Mouse (Mus musculus) neural tube, embryonic 14.5 days (tissue): ENCODE results near the gene Lyrm1. TPM values are rescaled to one million over a fixed set of nuclear protein-coding genes. Genes with fewer than 3 reads are reported as not detected.

ENCODE experiments used
- ATAC-seq: fragments of 200-750 bp; cut with Nextera tagmentation; 2 replicates; pipeline ENCODE4 v1.8.0; 2017; ENCODE audit warnings: low read depth, mild to moderate bottlenecking, moderate TSS enrichment, moderate library complexity
- H3K27ac ChIP-seq: fragments of 300-500 bp; sonication (generic); 2 replicates; pipeline ENCODE4 v1.5.1; 2014; ENCODE audit warnings: low read depth, mild to moderate bottlenecking, control low read depth, low read length, moderate library complexity, mixed read lengths
- H3K27me3 ChIP-seq: fragments of 300-500 bp; sonication (generic); 2 replicates; pipeline ENCODE4 v1.6.1; 2014; ENCODE audit warnings: low read length; ENCODE audit not compliant: control insufficient read depth, insufficient read depth
- H3K36me3 ChIP-seq: fragments of 300-500 bp; sonication (generic); 2 replicates; pipeline ENCODE4 v1.6.1; 2014; ENCODE audit warnings: low read length, mixed read lengths; ENCODE audit not compliant: control insufficient read depth, insufficient read depth
- H3K4me1 ChIP-seq: fragments of 300-500 bp; sonication (generic); 2 replicates; pipeline ENCODE4 v1.6.1; 2014; ENCODE audit warnings: low read length; ENCODE audit not compliant: control insufficient read depth, insufficient read depth
- H3K4me2 ChIP-seq: fragments of 300-500 bp; sonication (generic); 2 replicates; pipeline ENCODE4 v1.6.1; 2014; ENCODE audit warnings: mild to moderate bottlenecking, low read depth, low read length, control low read depth
- H3K4me3 ChIP-seq: fragments of 300-500 bp; sonication (generic); 2 replicates; pipeline ENCODE4 v1.5.1; 2014; ENCODE audit warnings: low read depth, low read length, control low read depth, mixed read lengths
- H3K9ac ChIP-seq: fragments of 300-500 bp; sonication (generic); replicated peaks from 2 replicates; pipeline ENCODE4 v1.6.1; 2014; ENCODE audit warnings: low read depth, mild to moderate bottlenecking, control low read depth, low read length, mixed read lengths
- H3K9me3 ChIP-seq: fragments of 300-500 bp; sonication (generic); 2 replicates; pipeline ENCODE4 v1.6.1; 2016; ENCODE audit warnings: low read length; ENCODE audit not compliant: control insufficient read depth
- WGBS: fragments of 180-500 bp; shearing (Covaris S2); extraction: QIAGEN DNeasy Blood & Tissue Kit; methylation state at CpG from one replicate; pipeline ENCODE4 v1.1.7; 2014; 5-methylcytosine and 5-hydroxymethylcytosine counted together
- polyA plus RNA-seq: library from polyadenylated mRNA; unstranded; fragments of >200 nt; fragmentation: Nextera tagmentation; extraction: Ambion mirVana; gene quantifications from 2 replicates; pipeline ENCODE4 v1.2.1, GENCODE M21; 2014

The Lyrm1 gene
- polyA plus RNA-seq, 1 experiment from 2014 or later: 20.2 TPM

GRCm38 (mm10) chr7:119860116-119860515 is 35.5 kb upstream of the Lyrm1 start:
- Histone ChIP-seq H3K4me2 (no peak overlapping the region), H3K4me3 (no peak overlapping the region), H3K36me3 (no peaks in the 10 kb centered on the region; the same call in 1 of the 2 replicates), H3K27me3 (no peaks in the 10 kb centered on the region), H3K27ac (no peak overlapping the region), H3K9me3 (no peaks in the 10 kb centered on the region), H3K9ac (no peak overlapping the region), H3K4me1 (peaks cover 9% of the 10 kb centered on the region)
- ATAC-seq: no peak
- WGBS: 92% methylated on average over 3 of the region's 3 CpGs

GRCm38 (mm10) chr7:119860554-119860953 is 35.1 kb upstream of the Lyrm1 start:
- Histone ChIP-seq H3K9ac (no peak overlapping the region), H3K9me3 (no peaks in the 10 kb centered on the region), H3K4me2 (no peak overlapping the region), H3K27ac (no peak overlapping the region), H3K27me3 (no peaks in the 10 kb centered on the region), H3K36me3 (no peaks in the 10 kb centered on the region), H3K4me1 (peaks cover 9% of the 10 kb centered on the region), H3K4me3 (no peak overlapping the region)
- ATAC-seq: no peak
- WGBS: 98% methylated on average over 2 of the region's 2 CpGs

- no peak overlapping the region for H3K4me2 ChIP-seq
- H3K9ac ChIP-seq: no peak overlapping the region
- H3K4me3 ChIP-seq: no peak overlapping the region
- no peaks in the 10 kb centered on the region for H3K27me3 ChIP-seq
- no peak overlapping the region for H3K27ac ChIP-seq
- peaks cover 9% of the 10 kb centered on the region for H3K4me1 ChIP-seq
- ATAC-seq: no peak
- H3K9me3 ChIP-seq: no peaks in the 10 kb centered on the region
- no peaks in the 10 kb centered on the region for H3K36me3 ChIP-seq
Observed at GRCm38 (mm10) chr7:119860971-119861334, 34.7 kb upstream of the Lyrm1 start.

- ATAC-seq: peak; percentile 55
- Histone ChIP-seq H3K27ac (peak overlapping the region; percentile 52; the same call in 1 of the 2 replicates), H3K4me1 (peaks cover 9% of the 10 kb centered on the region), H3K4me2 (no peak overlapping the region), H3K9ac (peak overlapping the region; percentile 21; the same call in 1 of the 2 replicates), H3K9me3 (no peaks in the 10 kb centered on the region), H3K36me3 (no peaks in the 10 kb centered on the region), H3K4me3 (no peak overlapping the region), H3K27me3 (no peaks in the 10 kb centered on the region)
- WGBS: 15% methylated on average over 6 of the region's 6 CpGs
Observed at GRCm38 (mm10) chr7:119861335-119862091, 34.1 kb upstream of the Lyrm1 start.

GRCm38 (mm10) chr7:119862167-119862566 is 33.5 kb upstream of the Lyrm1 start:
- 33% methylated on average over 1 of the region's 1 CpGs for WGBS
- H3K4me2 ChIP-seq: no peak overlapping the region
- H3K4me1 ChIP-seq: peaks cover 9% of the 10 kb centered on the region
- no peaks in the 10 kb centered on the region for H3K36me3 ChIP-seq
- ATAC-seq: peak; percentile 33; the same call in 1 of the 2 replicates
- H3K27ac ChIP-seq: peak overlapping the region; percentile 52; the same call in 1 of the 2 replicates
- H3K9ac ChIP-seq: no peak overlapping the region
- no peaks in the 10 kb centered on the region for H3K9me3 ChIP-seq
- no peaks in the 10 kb centered on the region for H3K27me3 ChIP-seq
- no peak overlapping the region for H3K4me3 ChIP-seq

GRCm38 (mm10) chr7:119864500-119864899 is 31.2 kb upstream of the Lyrm1 start:
- ATAC-seq: no peak
- WGBS: 94% methylated on average over 5 of the region's 5 CpGs

GRCm38 (mm10) chr7:119866136-119866535 is 29.5 kb upstream of the Lyrm1 start:
- Histone ChIP-seq H3K9me3 (no peaks in the 10 kb centered on the region), H3K4me1 (peaks cover 8% of the 10 kb centered on the region), H3K36me3 (no peaks in the 10 kb centered on the region), H3K4me3 (no peak overlapping the region), H3K27me3 (no peaks in the 10 kb centered on the region), H3K9ac (no peak overlapping the region), H3K27ac (no peak overlapping the region), H3K4me2 (no peak overlapping the region)
- 46% methylated on average over 1 of the region's 1 CpGs for WGBS
- no peak for ATAC-seq

More at GRCm38 (mm10) chr7:119864500-119864899, 31.2 kb upstream of the Lyrm1 start:
- Histone ChIP-seq H3K4me3 (no peak overlapping the region), H3K27me3 (no peaks in the 10 kb centered on the region), H3K4me1 (peaks cover 9% of the 10 kb centered on the region), H3K27ac (no peak overlapping the region), H3K9me3 (no peaks in the 10 kb centered on the region), H3K4me2 (no peak overlapping the region), H3K9ac (no peak overlapping the region), H3K36me3 (no peaks in the 10 kb centered on the region)

- no peaks in the 10 kb centered on the region for H3K27me3 ChIP-seq
- no peaks in the 10 kb centered on the region for H3K4me1 ChIP-seq
- no peak overlapping the region for H3K27ac ChIP-seq
- H3K4me3 ChIP-seq: no peak overlapping the region
- 100% methylated on average over 4 of the region's 4 CpGs for WGBS
- H3K4me2 ChIP-seq: no peak overlapping the region
- ATAC-seq: no peak
- no peaks in the 10 kb centered on the region for H3K9me3 ChIP-seq
- no peak overlapping the region for H3K9ac ChIP-seq
- H3K36me3 ChIP-seq: no peaks in the 10 kb centered on the region
Observed at GRCm38 (mm10) chr7:119872204-119872603, 23.5 kb upstream of the Lyrm1 start.

GRCm38 (mm10) chr7:119873050-119873449 is 22.6 kb upstream of the Lyrm1 start:
- no peaks in the 10 kb centered on the region for H3K4me1 ChIP-seq
- ATAC-seq: no peak
- H3K27me3 ChIP-seq: no peaks in the 10 kb centered on the region
- H3K9ac ChIP-seq: no peak overlapping the region
- H3K27ac ChIP-seq: no peak overlapping the region
- WGBS: 53% methylated on average over 2 of the region's 2 CpGs
- H3K9me3 ChIP-seq: no peaks in the 10 kb centered on the region
- no peaks in the 10 kb centered on the region for H3K36me3 ChIP-seq
- H3K4me3 ChIP-seq: no peak overlapping the region
- no peak overlapping the region for H3K4me2 ChIP-seq
